Mouse (Mus musculus) E14TG2a.4 (cell line): ENCODE measurements around the gene Med12l.

ENCODE experiments used
- H3K27me3 ChIP-seq: 2 replicates; pipeline ENCODE4 v1.6.1; 2014; ENCODE audit warnings: low read length, control low read depth; ENCODE audit not compliant: insufficient read depth
- H3K36me3 ChIP-seq: 2 replicates; pipeline ENCODE4 v1.6.1; 2014; ENCODE audit warnings: low read length, control low read depth; ENCODE audit not compliant: insufficient read depth
- H3K4me1 ChIP-seq: replicated peaks from 2 replicates; pipeline ENCODE4 v1.6.1; 2014; ENCODE audit warnings: low read depth, low read length, control low read depth
- H3K4me3 ChIP-seq: replicated peaks from 2 replicates; pipeline ENCODE4 v1.5.1; 2014; ENCODE audit warnings: mild to moderate bottlenecking, low read length
- H3K9me3 ChIP-seq: 2 replicates; pipeline ENCODE4 v1.6.1; 2014; ENCODE audit warnings: low read length, control low read depth
- CTCF ChIP-seq: conservative IDR thresholded peaks from 2 replicates; pipeline ENCODE4 v1.5.1; 2014; ENCODE audit warnings: low read length
- NANOG ChIP-seq: IDR thresholded peaks from 2 replicates; pipeline ENCODE4 v1.6.1; 2014; ENCODE audit warnings: borderline replicate concordance, low read length, mixed read lengths
- POU5F1 ChIP-seq: IDR thresholded peaks from 2 replicates; pipeline ENCODE4 v1.6.1; 2014; ENCODE audit warnings: low read length, borderline replicate concordance

Gene Med12l

GRCm38 (mm10) chr3:59262704-59263103, 257.1 kb downstream of the Med12l start, which contains the start of gene P2ry12:
TSS of gene P2ry12 (minus strand) at chr3:59262871.
- Histone ChIP-seq H3K27me3 (no peaks in the 10 kb centered on the region), H3K4me3 (no peak within 1 kb of the TSS), H3K4me1 (peaks cover 19% of the 10 kb centered on the region), H3K9me3 (no peaks in the 10 kb centered on the region), H3K36me3 (no peaks in the 10 kb centered on the region)
- TF ChIP-seq POU5F1 (no peak), CTCF (no peak), NANOG (no peak)

DNA sequence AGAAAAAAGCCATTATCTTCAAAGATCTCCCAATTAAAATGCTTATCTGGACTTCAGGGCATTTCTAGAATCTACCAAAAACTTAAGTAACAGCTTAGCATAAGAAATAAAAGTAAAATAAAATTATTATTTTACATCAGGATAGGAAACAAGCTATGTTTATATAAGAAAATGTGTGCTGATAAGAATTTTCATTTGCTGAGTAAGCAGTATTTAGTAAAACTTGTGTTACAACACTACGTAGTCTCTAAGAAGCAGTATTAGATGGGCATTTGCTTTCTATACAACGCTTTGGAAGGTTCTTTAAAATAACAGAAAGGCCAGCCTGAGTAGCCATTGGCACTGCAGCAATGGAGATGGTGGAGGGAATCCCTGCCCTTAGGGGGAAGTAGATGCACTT, 257.8 kb downstream of the Med12l start:
- Histone ChIP-seq H3K4me3 (no peak overlapping the region), H3K27me3 (no peaks in the 10 kb centered on the region), H3K9me3 (no peaks in the 10 kb centered on the region), H3K36me3 (no peaks in the 10 kb centered on the region), H3K4me1 (peaks cover 19% of the 10 kb centered on the region)
- no peak for TF ChIP-seq CTCF
- TF ChIP-seq NANOG: no peak
- no peak for TF ChIP-seq POU5F1

- Histone ChIP-seq H3K4me3 (no peak overlapping the region), H3K9me3 (no peaks in the 10 kb centered on the region), H3K36me3 (no peaks in the 10 kb centered on the region), H3K4me1 (peaks cover 19% of the 10 kb centered on the region), H3K27me3 (no peaks in the 10 kb centered on the region)
- TF ChIP-seq CTCF (no peak), POU5F1 (no peak), NANOG (no peak)
Observed at GRCm38 (mm10) chr3:59263988-59264387, 258.4 kb downstream of the Med12l start.

DNA sequence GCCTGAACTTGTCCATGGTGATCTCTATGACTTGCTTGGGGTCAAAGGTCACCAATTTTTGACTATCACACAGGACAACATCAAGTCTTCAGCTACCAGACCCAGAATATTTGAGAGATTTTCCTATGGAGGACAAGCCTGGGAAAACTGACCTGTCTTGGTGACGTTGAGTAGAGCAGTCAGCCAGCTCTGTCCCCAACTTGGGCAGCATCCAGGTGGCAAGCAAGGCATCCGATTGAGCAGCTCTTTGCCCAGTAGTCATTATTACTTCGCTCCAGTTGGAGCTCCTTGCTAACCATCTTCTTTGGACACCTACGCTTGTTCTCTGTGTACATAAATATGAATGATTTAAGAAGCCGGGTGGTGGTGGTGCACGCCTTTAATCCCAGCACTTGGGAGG, 265.2 kb downstream of the Med12l start:
- peaks cover 10% of the 10 kb centered on the region for H3K4me1 ChIP-seq
- TF ChIP-seq NANOG: no peak
- no peak for TF ChIP-seq POU5F1
- TF ChIP-seq CTCF: no peak
- H3K9me3 ChIP-seq: no peaks in the 10 kb centered on the region
- no peaks in the 10 kb centered on the region for H3K36me3 ChIP-seq
- H3K27me3 ChIP-seq: no peaks in the 10 kb centered on the region
- no peak overlapping the region for H3K4me3 ChIP-seq

DNA sequence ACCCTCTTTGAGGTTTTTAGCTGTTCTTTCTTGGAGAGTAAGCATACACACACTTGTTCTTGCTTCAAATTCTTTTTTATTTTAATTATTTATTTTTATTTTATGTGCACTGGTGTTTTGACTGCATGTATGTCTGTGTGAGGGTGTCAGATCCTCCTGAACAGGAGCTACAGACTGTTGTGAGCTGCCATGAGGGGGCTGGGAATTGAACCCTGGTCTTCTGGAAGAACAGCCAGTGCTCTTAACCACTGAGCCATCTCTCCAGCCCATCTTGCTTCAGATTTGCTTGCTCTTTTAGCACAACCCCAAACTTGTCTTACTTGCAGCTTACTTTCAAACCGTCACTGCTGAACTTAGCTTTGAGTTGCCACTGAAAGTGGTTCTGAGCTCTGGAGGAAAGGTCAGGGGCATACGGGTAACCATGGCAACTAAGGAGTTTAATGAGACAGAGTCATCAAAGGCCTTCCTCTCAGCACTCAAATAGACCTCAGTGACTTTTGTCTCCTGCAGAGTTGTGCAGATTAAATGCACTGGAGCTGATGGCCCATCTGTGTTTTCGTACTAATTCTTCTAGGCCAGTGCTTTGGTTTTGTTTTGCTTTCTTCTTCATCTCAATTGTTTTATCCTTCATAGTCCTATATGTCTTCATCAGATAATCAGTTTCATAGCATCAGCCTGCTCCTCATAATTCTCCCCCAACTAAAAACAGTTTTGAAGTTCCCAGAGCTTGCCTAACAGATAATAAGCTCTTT, 272.1 kb downstream of the Med12l start:
- TF ChIP-seq NANOG (0 out of 2 replicates have a peak, but pooled peaks have one; percentile 12), CTCF (no peak), POU5F1 (no peak)

GRCm38 (mm10) chr3:59278254-59278533, 272.6 kb downstream of the Med12l start:
- Histone ChIP-seq H3K27me3 (no peaks in the 10 kb centered on the region), H3K4me3 (no peak overlapping the region), H3K9me3 (no peaks in the 10 kb centered on the region), H3K36me3 (no peaks in the 10 kb centered on the region), H3K4me1 (0 out of 2 replicates have a peak, but pooled peaks cover 3% of the 10 kb centered on the region)
- TF ChIP-seq NANOG: no peak
- TF ChIP-seq CTCF: no peak
- no peak for TF ChIP-seq POU5F1

More for the DNA sequence above, 272.1 kb downstream of the Med12l start:
- no peaks in the 10 kb centered on the region for H3K9me3 ChIP-seq
- H3K36me3 ChIP-seq: no peaks in the 10 kb centered on the region
- H3K4me1 ChIP-seq: 0 out of 2 replicates have a peak, but pooled peaks cover 3% of the 10 kb centered on the region
- H3K27me3 ChIP-seq: no peaks in the 10 kb centered on the region
- no peak overlapping the region for H3K4me3 ChIP-seq

DNA sequence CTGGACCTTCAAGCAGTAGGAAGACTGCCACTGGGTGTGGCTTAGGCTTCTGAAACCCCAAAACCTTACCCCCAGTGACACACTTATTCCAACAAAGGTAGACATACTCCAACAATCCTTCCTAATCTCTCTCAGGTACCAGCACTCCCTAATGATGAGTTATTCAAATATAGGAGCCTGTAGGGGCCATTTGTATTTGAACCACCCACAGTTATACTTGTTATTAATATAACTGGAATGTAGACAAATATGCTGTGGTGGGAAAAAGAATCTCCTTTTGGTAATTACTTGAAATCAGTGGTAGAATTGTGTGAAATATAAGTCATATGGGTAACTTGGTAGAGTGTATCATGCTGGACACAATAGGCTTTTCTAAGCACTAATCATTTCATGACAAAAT, 273.0 kb downstream of the Med12l start:
- H3K4me3 ChIP-seq: no peak overlapping the region
- H3K36me3 ChIP-seq: no peaks in the 10 kb centered on the region
- 0 out of 2 replicates have a peak, but pooled peaks cover 3% of the 10 kb centered on the region for H3K4me1 ChIP-seq
- no peak for TF ChIP-seq NANOG
- no peak for TF ChIP-seq CTCF
- no peak for TF ChIP-seq POU5F1
- no peaks in the 10 kb centered on the region for H3K27me3 ChIP-seq
- H3K9me3 ChIP-seq: no peaks in the 10 kb centered on the region

DNA sequence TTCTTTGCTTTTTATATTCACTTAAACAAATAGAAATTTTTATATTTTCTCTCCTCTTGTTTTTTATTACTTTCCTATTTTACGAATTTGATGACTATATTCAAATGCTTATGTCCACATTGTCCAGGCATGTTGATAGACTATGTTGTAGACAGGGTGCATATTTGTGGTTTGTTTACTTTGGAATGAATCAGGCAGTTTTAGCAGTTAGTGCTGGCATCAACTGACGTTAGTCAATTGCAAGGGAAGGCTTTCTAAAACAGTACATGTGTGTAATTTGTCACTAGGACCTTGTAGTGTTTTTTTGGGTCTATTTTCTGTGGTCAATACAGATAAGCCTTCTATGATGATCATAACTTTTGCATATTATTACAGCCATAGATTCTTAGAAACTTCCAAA, 284.9 kb downstream of the Med12l start:
- Histone ChIP-seq H3K4me1 (no peaks in the 10 kb centered on the region), H3K36me3 (no peaks in the 10 kb centered on the region), H3K4me3 (no peak overlapping the region), H3K9me3 (no peaks in the 10 kb centered on the region), H3K27me3 (no peaks in the 10 kb centered on the region)
- TF ChIP-seq POU5F1: no peak
